Mouse (Mus musculus) hindbrain, embryonic 15.5 days (tissue): Measurements from ENCODE around the gene Slc17a1. TPM values are rescaled to one million over a fixed set of nuclear protein-coding genes. Genes with fewer than 3 reads are reported as not detected.

Experiments
- ATAC-seq: fragments of 200-750 bp; cut with Nextera tagmentation; 2 replicates; pipeline ENCODE4 v1.8.0; 2017; ENCODE audit warnings: low read depth, moderate number of reproducible peaks, moderate TSS enrichment; ENCODE audit not compliant: low FRiP score
- H3K27ac ChIP-seq: fragments of 300-500 bp; sonication (generic); replicated peaks from 2 replicates; pipeline ENCODE4 v1.5.1; 2015; ENCODE audit warnings: mild to moderate bottlenecking, inconsistent platforms
- H3K27me3 ChIP-seq: fragments of 300-500 bp; sonication (generic); 2 replicates; pipeline ENCODE4 v1.6.1; 2015; ENCODE audit warnings: control low read depth, inconsistent platforms
- H3K36me3 ChIP-seq: fragments of 300-500 bp; sonication (generic); 2 replicates; pipeline ENCODE4 v1.6.1; 2015; ENCODE audit warnings: control low read depth, inconsistent platforms
- H3K4me1 ChIP-seq: fragments of 300-500 bp; sonication (generic); replicated peaks from 2 replicates; pipeline ENCODE4 v1.6.1; 2015; ENCODE audit warnings: control low read depth, inconsistent platforms
- H3K4me2 ChIP-seq: fragments of 300-500 bp; sonication (generic); 2 replicates; pipeline ENCODE4 v1.6.1; 2015; ENCODE audit warnings: moderate library complexity, mild to moderate bottlenecking, inconsistent platforms
- H3K4me3 ChIP-seq: fragments of 300-500 bp; sonication (generic); 2 replicates; pipeline ENCODE4 v1.5.1; 2015; ENCODE audit warnings: mild to moderate bottlenecking, inconsistent platforms
- H3K9ac ChIP-seq: fragments of 300-500 bp; sonication (generic); 2 replicates; pipeline ENCODE4 v1.6.1; 2015; ENCODE audit warnings: inconsistent platforms
- H3K9me3 ChIP-seq: fragments of 300-500 bp; sonication (generic); 2 replicates; pipeline ENCODE4 v1.6.1; 2016; ENCODE audit warnings: control low read depth, inconsistent platforms
- WGBS: fragments of 180-500 bp; shearing (Covaris S2); methylation state at CpG from one replicate; pipeline ENCODE4 v1.1.7; 2015; 5-methylcytosine and 5-hydroxymethylcytosine counted together
- microRNA-seq: library from miRNA; unstranded; fragments of <30 nt; microRNA quantifications from one replicate; pipeline ENCODE4, GENCODE M21; 2016
- polyA plus RNA-seq: library from polyadenylated mRNA; unstranded; fragments of >200 nt; fragmentation: Nextera tagmentation; extraction: Ambion mirVana; gene quantifications from 2 replicates; pipeline ENCODE4 v1.2.1, GENCODE M21; 2015

Gene Slc17a1
- polyA plus RNA-seq, 1 experiment from 2014 or later, result not detected

- no peaks in the 10 kb centered on the region for H3K9me3 ChIP-seq
- H3K27me3 ChIP-seq, result no peaks in the 10 kb centered on the region
- ATAC-seq, result no peak
- no peak within 1 kb of the TSS for H3K4me3 ChIP-seq
- H3K27ac ChIP-seq, result no peak within 1 kb of the TSS
- 95% methylated on average over 39 of the region's 39 CpGs for WGBS
- no peaks in the 10 kb centered on the region for H3K36me3 ChIP-seq
- no peaks in the 10 kb centered on the region for H3K4me1 ChIP-seq
- H3K9ac ChIP-seq, result no peak within 1 kb of the TSS
- H3K4me2 ChIP-seq, result no peak within 1 kb of the TSS
Observed at GRCm38 (mm10) chr13:23933421-23934210, 66.1 kb downstream of the Slc17a1 start, which contains the start of gene Hist1h2ba. Gene Hist1h2ba (minus strand): TSS chr13:23934156.

- WGBS, result 91% methylated on average over 10 of the region's 10 CpGs
- H3K9ac ChIP-seq, result no peak within 1 kb of the TSS
- H3K4me1 ChIP-seq, result no peaks in the 10 kb centered on the region
- no peak within 1 kb of the TSS for H3K4me3 ChIP-seq
- no peak within 1 kb of the TSS for H3K4me2 ChIP-seq
- H3K27me3 ChIP-seq, result no peaks in the 10 kb centered on the region
- no peaks in the 10 kb centered on the region for H3K9me3 ChIP-seq
- H3K27ac ChIP-seq, result no peak within 1 kb of the TSS
- no peaks in the 10 kb centered on the region for H3K36me3 ChIP-seq
- no peak for ATAC-seq
Observed at GRCm38 (mm10) chr13:23934211-23934520, 66.6 kb downstream of the Slc17a1 start, which contains the start of gene Hist1h2aa. Gene Hist1h2aa (plus strand): TSS chr13:23934462.

GRCm38 (mm10) chr13:23938699-23939098, 71.1 kb downstream of the Slc17a1 start:
- no peaks in the 10 kb centered on the region for H3K36me3 ChIP-seq
- H3K4me3 ChIP-seq, result no peak overlapping the region
- ATAC-seq, result no peak
- no peaks in the 10 kb centered on the region for H3K27me3 ChIP-seq
- H3K4me2 ChIP-seq, result no peak overlapping the region
- H3K27ac ChIP-seq, result no peak overlapping the region
- no peaks in the 10 kb centered on the region for H3K4me1 ChIP-seq
- H3K9me3 ChIP-seq, result no peaks in the 10 kb centered on the region
- WGBS, result 82% methylated on average over 1 of the region's 1 CpGs
- no peak overlapping the region for H3K9ac ChIP-seq

- Histone ChIP-seq H3K4me2 (no peak overlapping the region), H3K27ac (no peak overlapping the region), H3K4me1 (no peaks in the 10 kb centered on the region), H3K36me3 (no peaks in the 10 kb centered on the region), H3K9ac (no peak overlapping the region), H3K4me3 (no peak overlapping the region), H3K9me3 (no peaks in the 10 kb centered on the region), H3K27me3 (no peaks in the 10 kb centered on the region)
- WGBS, result 66% methylated on average over 6 of the region's 6 CpGs
- no peak for ATAC-seq
Observed at GRCm38 (mm10) chr13:23940291-23940690, 72.7 kb downstream of the Slc17a1 start.

- ATAC-seq, result no peak
- Histone ChIP-seq H3K4me3 (no peak overlapping the region), H3K9me3 (no peaks in the 10 kb centered on the region), H3K4me1 (no peaks in the 10 kb centered on the region), H3K4me2 (no peak overlapping the region), H3K9ac (no peak overlapping the region), H3K27ac (no peak overlapping the region), H3K27me3 (no peaks in the 10 kb centered on the region), H3K36me3 (no peaks in the 10 kb centered on the region)
- WGBS, result 64% methylated on average over 2 of the region's 2 CpGs
Observed at GRCm38 (mm10) chr13:23942861-23943260, 75.3 kb downstream of the Slc17a1 start.

Small RNA genes lying within 50 kb of the gene (microRNA-seq; reads per million reads assigned to microRNA genes)
- gene Gm44344, result not detected

Other genes with a start within 250 kb of the Slc17a1 start
- gene Hist1h2be, start 246.6 kb upstream of the Slc17a1 start, polyA plus RNA-seq, result 1.5 and 1.7 TPM in 2 replicates
- 4.8 and 8.8 TPM in 2 replicates for gene Hist1h1e, start 245.2 kb upstream of the Slc17a1 start, polyA plus RNA-seq
- 0.34 and 0.38 TPM in 2 replicates for gene Hist1h2ac, start 183.8 kb upstream of the Slc17a1 start, polyA plus RNA-seq
- gene Hist1h2bc, start 183.6 kb upstream of the Slc17a1 start, polyA plus RNA-seq, result 19.3 and 25.4 TPM in 2 replicates
- gene Hist1h1t, start 171.9 kb upstream of the Slc17a1 start, polyA plus RNA-seq, result not detected in 2 replicates
- 2.3 and 2.7 TPM in 2 replicates for gene Hist1h4c, start 169.3 kb upstream of the Slc17a1 start, polyA plus RNA-seq
- gene Hfe, start 156.9 kb upstream of the Slc17a1 start, polyA plus RNA-seq, result 4.5 and 5.1 TPM in 2 replicates
- 7.7 and 10.4 TPM in 2 replicates for gene Hist1h1c, start 128.9 kb upstream of the Slc17a1 start, polyA plus RNA-seq
- 1.1 and 1.6 TPM in 2 replicates for gene Hist1h3c, start 122.1 kb upstream of the Slc17a1 start, polyA plus RNA-seq
- gene Hist1h2bb, start 121.0 kb upstream of the Slc17a1 start, polyA plus RNA-seq, result 0.54 TPM in 1 of 2 replicates, not detected in the other
- gene Hist1h2ab, start 116.6 kb upstream of the Slc17a1 start, polyA plus RNA-seq, result 7.4 and 9.8 TPM in 2 replicates
- 1.8 and 3.1 TPM in 2 replicates for gene Hist1h3b, start 115.5 kb upstream of the Slc17a1 start, polyA plus RNA-seq
- gene Hist1h4b, start 110.7 kb upstream of the Slc17a1 start, polyA plus RNA-seq, result 1.1 and 1.9 TPM in 2 replicates
- gene Hist1h4a, start 106.5 kb upstream of the Slc17a1 start, polyA plus RNA-seq, result 0.32 and 0.51 TPM in 2 replicates
- gene Hist1h3a, start 105.4 kb upstream of the Slc17a1 start, polyA plus RNA-seq, result 0.35 and 2.4 TPM in 2 replicates
- 0.75 and 0.84 TPM in 2 replicates for gene Hist1h1a, start 104.1 kb upstream of the Slc17a1 start, polyA plus RNA-seq
- 0.10 TPM in 1 of 2 replicates, not detected in the other for gene Trim38, start 97.8 kb upstream of the Slc17a1 start, polyA plus RNA-seq
- gene Slc17a2, start 60.8 kb upstream of the Slc17a1 start, polyA plus RNA-seq, result not detected in 2 replicates
- gene Slc17a3, start 28.3 kb upstream of the Slc17a1 start, polyA plus RNA-seq, result not detected in 2 replicates
- not detected in 2 replicates for gene Slc17a4, start 47.3 kb downstream of the Slc17a1 start, polyA plus RNA-seq
- not detected in 2 replicates for gene Hist1h2ba, start 66.4 kb downstream of the Slc17a1 start, polyA plus RNA-seq
- gene Hist1h2aa, start 66.7 kb downstream of the Slc17a1 start, polyA plus RNA-seq, result not detected in 2 replicates
- 0.88 and 1.6 TPM in 2 replicates for gene Scgn, start 123.5 kb downstream of the Slc17a1 start, polyA plus RNA-seq